Mouse (Mus musculus) monocyte, adult 5-6 weeks (primary cell): ENCODE measurements at regions not wholly inside any gene's neighbourhood (a gene's known extent, or its start where the extent isn't known, plus 50 kb on each side); places are given as distances from the start of the nearest gene placed in this dataset.

Experiments
- ATAC-seq: fragments of 153-309, 156-312 bp; replicated peaks from 2 replicates; pipeline ENCODE4 v1.8.0; 2017; ENCODE audit warnings: mild to moderate bottlenecking; ENCODE audit not compliant: low TSS enrichment, insufficient number of reproducible peaks, severe bottlenecking, poor library complexity, low FRiP score

DNA sequence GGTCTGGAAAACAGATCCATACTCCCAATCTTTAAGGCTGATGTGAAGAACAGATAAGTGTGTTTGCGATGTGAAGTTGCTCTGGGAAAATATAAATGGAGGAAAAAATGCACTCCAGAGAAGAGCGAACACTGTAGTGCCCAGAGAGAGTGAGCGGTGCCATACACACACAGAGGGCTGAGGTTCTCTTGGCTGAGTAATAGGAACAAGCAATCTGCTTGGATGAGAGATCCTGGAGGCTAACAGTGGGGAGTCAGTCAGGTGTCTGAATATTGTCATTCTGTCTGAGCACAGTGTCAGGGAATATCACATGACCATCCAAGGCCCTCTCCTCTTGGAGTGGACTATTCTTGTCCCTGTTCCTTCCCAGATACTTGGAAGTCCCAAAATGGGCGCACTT lies 200.4 kb downstream of the Maf start:
- no peak for ATAC-seq

DNA sequence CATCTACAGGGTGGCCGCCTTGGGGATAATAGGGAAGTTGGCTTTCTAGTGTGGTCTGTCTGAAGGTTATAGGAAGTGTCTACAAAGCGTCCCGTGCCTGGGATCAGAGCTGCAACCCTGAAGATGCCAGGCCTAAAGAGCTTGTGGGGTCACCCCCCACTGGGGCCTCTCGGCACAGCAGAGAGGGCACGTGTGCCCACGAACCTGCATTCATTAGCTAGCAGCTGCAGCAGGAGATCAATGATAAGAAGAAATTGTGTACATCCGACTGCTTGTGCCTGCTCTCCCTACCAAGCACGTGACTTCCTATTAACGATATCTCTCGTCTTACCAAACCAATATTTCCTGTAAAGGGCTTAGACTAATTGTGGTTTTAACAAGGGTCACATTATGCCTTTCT lies 200.9 kb downstream of the Maf start:
- ATAC-seq = peak; percentile 61

DNA sequence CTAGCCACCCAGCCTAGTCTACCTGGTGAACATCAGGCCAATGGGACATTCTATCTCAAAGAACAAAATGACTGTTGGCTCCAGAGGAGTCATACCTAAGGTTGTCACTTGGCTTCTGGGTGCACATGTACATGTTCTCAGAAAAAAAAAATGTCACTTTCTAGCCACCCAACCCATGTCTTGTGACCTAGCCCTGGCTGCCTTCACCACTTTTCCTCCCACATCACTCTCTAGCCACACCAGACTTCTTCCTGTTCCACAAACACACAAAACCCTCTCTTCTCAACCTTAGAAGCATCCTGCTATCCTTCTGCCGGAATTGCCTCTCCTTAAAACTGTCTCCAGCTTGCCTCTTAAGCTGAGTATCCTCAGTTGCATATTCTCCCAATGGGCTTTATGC lies 211.6 kb downstream of the Maf start:
- no peak for ATAC-seq

DNA sequence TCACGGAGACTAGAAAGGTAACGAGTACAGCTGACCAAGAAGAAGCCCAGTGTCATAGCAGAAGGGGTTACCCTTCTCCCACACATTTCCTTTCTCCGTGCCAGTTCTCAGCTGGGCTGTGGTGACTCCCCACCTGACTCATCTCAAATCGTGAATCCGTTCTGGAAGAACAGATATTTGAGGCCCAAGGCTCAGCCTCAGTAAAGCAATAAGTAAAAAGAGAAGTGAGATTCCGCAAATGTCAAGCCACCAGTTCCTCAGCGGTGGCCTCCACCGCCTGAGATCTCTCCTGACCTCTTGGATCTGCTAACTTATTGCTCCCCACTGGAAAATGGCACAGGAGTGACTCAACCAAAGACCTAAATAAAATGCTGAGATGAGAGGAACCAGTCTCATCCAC lies 213.2 kb downstream of the Maf start:
- ATAC-seq = peak; percentile 79

DNA sequence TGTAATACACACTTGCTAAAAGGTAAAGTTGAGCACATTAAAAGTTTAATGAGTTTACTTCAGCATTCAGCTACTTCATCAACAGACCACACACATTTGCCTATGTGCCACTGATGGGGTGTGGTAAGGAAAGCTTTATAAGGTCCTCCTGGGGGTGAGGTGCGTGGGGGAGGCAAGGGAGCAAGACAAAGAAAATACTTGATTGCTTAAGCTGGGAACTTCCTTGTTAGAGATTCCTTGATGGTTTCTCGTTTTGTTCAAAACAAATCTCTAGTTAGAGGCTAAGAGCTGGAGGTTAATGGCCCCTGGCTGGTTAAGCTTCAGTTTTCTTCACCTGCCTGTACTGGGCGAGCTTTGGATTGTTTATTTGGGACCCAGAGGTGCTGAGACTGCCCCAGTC lies 220.7 kb downstream of the Maf start:
- peak; percentile 28 for ATAC-seq

DNA sequence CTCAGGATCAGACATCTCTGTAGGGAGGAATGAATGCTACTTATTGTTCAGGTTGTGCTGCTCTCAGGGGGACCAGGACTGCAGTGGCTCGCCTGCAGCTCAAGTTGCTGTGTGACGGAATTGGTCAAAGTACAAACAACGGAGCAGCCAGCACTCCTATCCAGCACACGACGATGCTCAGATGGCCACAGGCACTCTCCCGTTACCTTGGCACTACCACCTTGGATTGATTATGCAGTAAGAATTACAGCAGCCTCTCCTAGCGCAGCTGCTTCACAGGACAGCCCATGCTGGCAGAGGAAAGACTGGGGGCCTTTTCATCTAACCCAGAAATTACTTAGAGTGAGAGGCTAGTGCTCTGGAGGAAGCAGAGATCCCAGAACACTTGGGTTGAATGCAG lies 226.5 kb downstream of the Maf start:
- no peak for ATAC-seq

DNA sequence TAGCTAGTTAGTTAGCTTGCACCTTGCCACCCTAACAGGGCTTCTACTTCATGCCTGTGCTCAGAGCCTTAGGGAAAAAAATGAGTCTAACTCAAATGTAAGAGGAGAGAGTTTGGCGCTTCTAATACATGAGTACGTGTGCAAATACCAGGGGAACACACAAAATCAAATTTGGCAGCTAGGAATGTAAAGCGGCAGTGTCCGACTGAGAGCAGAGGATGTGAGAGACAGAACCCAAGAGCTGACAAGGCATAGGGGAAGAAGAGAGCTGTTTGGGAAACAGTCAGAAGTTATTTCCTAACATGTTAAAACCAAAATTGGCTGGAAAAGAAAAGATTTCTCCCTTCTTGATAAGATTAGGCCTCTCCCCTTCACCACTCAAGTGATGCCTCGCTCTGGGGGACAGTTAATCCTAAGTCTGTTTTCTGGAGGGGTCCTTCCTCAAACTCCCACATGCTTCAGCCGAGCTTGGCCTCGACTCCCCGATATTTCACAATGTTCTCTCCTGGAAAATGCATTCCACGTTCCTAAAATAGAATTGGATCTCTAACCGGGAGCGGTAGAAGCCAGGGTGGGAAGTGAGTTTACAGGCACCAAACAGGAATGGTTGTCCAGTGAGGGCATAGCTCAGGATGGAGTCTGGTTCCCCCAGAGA lies 229.1 kb downstream of the Maf start:
- ATAC-seq = no peak

DNA sequence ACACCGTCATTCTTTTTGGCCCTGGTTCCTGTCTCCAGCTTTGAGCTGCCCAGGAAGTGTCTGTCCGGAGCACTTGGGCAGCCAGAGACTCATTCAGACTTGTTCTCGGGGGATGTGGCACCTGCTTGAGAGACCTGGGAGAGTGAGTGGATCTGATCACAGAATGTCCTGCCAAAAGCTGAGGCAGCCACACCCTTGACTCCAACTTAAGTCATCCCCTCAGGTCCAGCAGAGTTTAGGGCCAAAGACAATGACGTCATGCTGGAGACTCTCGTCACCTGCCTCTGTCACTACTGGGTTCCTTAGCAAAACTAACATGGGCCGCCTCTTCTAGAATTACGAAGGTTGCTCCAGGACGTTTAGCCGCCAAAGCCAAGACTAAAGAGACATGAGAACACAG lies 231.5 kb downstream of the Maf start:
- ATAC-seq = no peak

DNA sequence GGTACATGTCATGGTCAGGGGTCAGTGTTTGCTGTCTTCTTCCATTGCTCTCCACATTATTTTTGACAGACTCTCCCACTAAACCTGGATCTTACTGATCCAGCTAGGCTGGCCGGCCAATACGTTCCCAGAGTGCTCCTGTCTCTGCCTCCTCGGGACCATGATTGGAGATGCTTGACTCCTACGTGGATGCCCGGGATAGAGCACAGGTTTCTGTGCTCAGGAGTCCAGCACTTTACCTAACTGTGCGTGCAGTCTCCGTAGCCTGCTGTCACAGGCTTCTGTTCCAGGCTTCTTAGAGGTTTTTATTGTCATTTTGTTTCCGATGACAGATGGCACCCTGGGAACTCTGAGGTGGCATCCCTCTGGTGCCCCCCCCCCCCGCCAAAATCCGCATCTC lies 232.4 kb downstream of the Maf start:
- ATAC-seq = no peak

DNA sequence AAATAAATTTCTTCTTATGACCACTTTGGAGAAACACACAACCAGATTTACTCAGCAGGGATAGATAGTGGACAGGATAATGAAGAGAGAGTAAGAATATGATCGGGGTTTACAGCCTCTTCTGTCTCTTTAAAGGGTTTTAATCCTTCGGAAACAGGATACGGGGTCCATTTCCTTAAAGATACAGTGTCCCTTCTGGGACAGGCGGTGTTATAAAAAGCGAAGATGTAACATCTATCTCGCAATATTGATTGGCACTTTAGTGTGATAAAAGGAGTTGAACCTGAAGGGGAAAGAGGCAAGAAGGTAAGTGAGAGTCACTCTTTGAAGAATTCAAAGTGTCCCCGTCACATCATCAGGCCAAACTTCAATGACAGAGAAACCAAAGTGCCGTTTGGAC lies 233.6 kb downstream of the Maf start:
- ATAC-seq = no peak

DNA sequence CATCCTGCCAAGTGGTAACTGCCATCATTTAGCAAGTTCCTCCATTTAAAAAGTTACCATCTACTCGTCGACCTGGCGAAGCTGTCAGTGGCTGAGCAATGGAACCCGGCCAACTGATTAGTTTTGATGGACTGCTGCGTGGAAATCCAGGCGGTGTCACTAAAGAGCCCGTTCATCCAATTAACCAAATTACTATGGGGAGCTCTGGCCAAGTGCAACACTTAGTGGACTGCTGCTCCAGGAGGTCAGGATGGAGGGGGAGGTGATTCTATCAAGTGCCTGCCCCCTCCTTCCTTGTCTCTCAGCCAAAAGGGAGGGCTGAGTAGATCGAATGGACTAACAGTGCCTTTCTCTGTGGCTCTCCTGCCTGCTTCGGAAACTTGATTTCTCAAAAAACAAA lies 241.0 kb downstream of the Maf start:
- ATAC-seq = no peak

DNA sequence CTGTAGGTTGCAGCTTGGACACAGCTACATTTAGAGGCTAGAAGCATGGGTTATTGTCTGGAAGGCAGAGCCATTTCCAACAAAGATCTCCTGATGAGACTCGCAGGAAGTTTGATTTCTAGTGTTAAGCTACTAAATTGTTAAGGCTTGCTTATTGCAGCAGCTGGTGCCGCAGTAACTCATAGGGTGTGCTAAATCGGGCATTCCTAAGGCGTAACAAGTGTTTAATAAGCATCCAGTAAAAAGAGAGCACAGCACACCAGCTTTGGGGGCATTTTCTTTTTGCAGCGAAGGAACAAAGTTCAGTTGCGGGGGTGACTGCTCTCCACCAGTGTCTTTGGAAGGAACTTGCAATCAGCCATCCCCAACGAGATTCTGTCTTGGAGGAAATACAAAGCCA lies 241.5 kb downstream of the Maf start:
- no peak for ATAC-seq

DNA sequence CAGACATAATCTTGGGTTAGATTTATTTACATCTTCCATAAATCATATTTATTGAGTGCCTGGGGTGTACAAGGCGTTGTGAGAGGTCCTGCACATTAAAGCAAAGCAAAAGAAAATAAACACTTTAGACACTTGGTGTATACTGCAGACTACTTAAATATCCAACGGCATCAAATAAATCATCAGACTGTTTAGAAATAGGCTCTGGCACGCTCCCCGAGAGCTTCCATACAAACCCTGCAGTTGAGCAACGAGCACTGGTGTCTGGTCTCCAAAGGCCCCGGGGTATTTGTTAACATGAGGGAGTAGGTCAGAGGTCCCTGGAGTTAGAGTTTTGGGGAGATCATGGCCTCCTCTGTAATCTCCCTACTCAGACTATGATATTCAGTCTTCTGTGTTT lies 244.9 kb downstream of the Maf start:
- ATAC-seq = no peak

DNA sequence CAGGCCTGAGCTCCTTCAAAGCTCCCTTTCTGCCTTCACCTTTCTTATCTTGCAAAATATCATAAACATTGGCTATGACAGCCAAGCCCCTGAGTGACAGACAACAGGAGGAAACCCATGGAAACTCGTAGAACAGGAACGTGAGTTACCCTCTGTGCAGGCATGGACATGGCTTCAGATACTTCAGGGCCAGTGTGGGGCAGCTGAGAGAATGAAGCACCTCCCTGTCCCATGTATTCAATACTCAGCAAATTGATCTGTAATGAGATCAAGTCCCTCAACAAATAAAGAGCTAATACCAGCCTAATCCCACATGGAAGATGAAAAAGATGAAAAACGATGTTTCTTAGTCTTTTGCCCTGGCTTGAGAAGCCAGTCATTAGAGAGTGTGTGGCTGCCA lies 249.5 kb downstream of the Maf start:
- ATAC-seq = no peak

DNA sequence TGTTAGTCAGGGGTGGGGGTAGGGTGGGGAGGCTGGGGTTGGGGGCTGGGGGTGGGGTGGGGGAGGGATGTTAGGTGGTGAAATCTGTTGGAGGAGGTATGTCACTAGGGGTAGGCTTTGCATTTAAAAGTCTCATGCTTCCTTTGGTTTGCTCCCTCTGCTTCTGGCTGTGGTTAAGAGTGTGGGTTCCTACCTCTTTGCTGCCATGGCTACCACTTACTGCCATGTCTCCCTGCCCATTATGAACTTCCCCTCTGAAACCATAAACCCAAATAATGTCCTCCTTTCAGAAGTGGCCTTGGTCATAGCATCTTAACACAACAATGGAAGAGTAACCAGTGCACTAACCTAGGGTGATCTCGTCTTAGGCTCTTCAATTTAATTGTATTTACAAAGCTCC lies 256.8 kb downstream of the Maf start:
- peak; percentile 61; the same call in 1 of the 2 replicates for ATAC-seq

DNA sequence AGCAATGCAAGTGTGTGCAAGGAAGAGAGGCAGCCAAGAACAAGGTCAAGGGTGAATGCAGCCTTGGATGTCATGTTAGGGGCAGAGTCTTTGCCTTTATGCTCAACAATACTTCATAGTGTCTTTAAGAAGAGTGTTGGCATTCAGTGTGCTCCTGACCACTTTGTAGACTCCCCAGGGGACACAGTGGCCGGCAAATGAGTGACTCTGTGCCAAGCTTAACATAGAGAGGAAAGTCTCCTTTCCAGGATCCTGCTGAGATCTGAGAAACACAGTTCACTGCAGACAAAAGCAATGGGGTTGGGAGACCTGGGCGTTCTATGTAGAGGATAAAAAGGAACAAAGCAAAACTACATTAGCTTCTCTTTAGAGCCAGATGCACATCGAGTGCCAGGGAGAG lies 259.2 kb downstream of the Maf start:
- no peak for ATAC-seq

DNA sequence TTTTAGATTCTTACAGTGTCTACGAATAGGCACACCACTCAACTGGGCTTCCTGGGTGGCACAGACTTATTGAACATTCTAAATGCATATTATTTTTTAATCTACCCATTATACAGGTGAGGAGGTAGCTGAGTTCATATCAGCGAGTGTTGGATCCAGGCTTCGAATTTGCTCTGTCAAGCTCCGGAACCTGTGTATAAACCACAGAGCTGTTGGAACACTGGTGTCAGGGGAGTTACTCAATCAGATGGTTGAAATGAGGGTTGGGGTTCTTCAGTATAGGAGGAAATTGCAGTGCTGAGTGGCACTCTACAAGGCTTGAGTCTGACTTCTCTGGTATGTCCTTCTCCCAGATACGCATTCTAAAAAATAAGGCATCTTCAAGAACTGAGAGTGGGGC lies 263.1 kb downstream of the Maf start:
- no peak for ATAC-seq

DNA sequence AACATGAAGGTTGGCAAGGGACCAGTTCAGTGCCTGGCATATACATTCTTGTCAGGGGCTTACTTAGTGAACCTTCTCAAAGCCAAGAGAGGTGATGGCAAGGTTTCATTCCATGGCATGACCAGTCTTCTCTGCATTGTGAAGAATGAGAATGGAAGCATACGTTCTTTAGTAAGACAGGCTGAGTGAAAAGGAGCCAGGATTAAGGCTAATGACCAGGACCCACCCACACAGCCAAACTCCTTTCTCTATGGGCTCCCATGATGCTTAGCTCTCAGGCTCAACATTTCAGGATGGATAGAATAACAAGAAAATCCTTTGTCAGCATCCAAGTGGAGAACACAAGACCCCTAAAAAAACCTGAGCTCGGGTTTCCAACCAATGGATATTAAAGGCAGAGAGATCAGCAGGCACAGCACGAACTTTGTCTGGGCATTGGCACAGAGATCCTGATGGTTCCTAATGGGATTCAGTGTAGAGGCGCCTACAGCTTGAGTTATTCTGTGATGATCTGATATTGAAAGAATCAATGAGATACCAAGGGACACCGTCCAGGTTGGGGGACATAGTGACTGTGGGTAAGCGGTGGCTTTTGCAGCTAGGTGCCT lies 265.5 kb downstream of the Maf start:
- no peak for ATAC-seq

DNA sequence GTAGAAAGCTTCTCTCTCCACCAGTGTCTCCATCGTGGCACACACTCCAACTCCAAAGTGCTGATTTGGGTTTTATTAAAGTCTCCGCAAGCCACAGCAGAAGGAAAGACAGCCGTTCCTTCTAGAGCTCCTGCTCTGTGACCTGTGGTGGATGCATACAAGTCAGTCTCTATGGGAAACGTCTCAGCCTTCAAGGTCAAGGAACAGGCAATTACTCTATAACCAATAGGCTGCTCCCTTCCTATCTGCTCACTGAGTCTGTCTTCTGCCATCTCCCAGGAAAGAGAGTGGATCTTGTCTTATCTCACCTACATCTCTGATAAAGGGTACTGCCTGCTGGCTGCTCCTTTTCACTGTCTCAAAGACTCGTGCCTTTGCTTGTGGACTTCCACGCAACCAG lies 266.3 kb downstream of the Maf start:
- no peak for ATAC-seq

DNA sequence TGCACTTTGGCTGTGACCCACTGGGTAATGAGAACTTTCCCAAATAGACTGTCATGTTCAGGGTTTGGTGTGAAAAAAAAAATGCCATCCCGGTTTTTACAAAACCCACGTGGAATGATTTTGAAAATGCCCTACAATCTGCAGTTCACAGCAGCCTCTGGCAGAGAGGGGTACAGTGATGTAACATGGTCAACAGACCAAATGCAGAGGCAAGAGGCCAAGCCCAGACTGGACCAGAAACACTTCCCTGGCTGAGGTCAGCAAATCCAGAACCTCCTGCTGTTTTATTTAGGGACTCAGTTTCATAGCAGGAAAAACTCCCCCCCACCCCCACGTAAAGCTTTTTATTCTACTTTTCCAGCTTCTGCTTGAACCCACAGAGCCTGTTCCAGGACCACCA lies 267.4 kb downstream of the Maf start:
- ATAC-seq = no peak

DNA sequence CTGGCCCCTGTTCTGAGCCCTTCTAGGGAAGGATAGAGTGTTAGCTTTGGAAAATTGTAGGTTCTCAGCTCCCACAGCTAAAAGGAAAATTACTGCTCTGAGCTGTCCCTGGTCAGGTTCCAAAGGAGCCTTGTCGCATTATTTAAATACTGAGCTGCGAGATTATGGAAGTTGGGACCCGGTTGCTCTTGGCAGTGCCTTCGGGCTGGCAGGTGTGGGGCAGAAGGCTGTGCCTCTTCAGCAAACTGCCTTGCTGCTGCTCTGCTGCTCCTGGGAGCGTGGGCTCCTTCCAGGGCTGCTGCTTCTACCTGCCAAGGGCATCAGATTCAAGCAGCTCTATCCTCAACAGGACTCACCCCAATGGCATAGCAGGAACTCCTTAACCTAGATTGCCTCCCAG lies 268.1 kb downstream of the Maf start:
- ATAC-seq = no peak
